Mouse (Mus musculus) spleen, postnatal 0 days (tissue): ENCODE measurements around the gene Tas2r108. TPM values are rescaled to one million over a fixed set of nuclear protein-coding genes. Genes with fewer than 3 reads are reported as not detected.

Experiments used
- polyA plus RNA-seq: library from polyadenylated mRNA; unstranded; fragments of >200 nt; fragmentation: Nextera tagmentation; extraction: Ambion mirVana; gene quantifications from 2 replicates; pipeline ENCODE4 v1.2.1, GENCODE M21; 2015

The Tas2r108 gene
- not detected in 2 replicates for polyA plus RNA-seq

GRCm38 (mm10) chr6:40493229-40493628, at the start of gene Tas2r108:
Gene Tas2r108 (plus strand): TSS chr6:40493529.

GRCm38 (mm10) chr6:40470916-40471719, 22.2 kb upstream of the Tas2r108 start, which contains the start of gene Ssbp1:
Gene Ssbp1 (plus strand): TSS chr6:40471352.

DNA sequence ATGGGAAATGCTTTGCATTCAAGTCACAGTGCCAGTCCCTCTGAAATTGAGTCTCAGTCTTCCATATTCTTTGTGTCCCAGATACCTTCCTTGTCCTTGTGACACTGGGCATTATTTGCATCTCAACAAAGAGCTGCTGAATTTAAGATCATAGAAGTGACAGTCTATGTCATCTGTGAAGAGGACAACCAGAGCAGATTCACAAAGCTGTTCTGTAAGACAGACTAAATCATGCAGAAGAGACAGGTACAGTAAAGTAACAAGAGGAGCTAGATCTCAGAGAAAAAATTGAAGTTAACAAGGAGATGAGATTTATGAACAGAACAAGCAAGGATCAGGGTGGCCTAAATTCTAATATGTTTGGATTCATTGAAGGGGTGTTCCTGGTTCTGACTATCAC, 2.4 kb upstream of the Tas2r108 start, which contains the start of gene Tas2r137:
Gene Tas2r137 (plus strand): TSS at position 301 of the 400 bp plus-strand sequence.

GRCm38 (mm10) chr6:40519408-40519807, 26.1 kb downstream of the Tas2r108 start, which contains the start of gene Prss37:
Gene Prss37 (minus strand): TSS chr6:40519508.

Other genes with a start within 250 kb of the Tas2r108 start
- gene Agk, start 168.4 kb upstream of the Tas2r108 start, polyA plus RNA-seq: 17.5 and 18.7 TPM in 2 replicates
- 2.9 and 5.0 TPM in 2 replicates for gene E330009J07Rik, start 57.4 kb upstream of the Tas2r108 start, polyA plus RNA-seq
- not detected in 2 replicates for gene Wee2, start 54.4 kb upstream of the Tas2r108 start, polyA plus RNA-seq
- gene Ssbp1, start 22.2 kb upstream of the Tas2r108 start, polyA plus RNA-seq: 93.6 and 104 TPM in 2 replicates
- not detected in 2 replicates for gene Tas2r137, start 2.3 kb upstream of the Tas2r108 start, polyA plus RNA-seq
- gene Prss37, start 26.0 kb downstream of the Tas2r108 start, polyA plus RNA-seq: not detected in 2 replicates
- not detected in 2 replicates for gene Olfr461, start 61.5 kb downstream of the Tas2r108 start, polyA plus RNA-seq
- not detected in 2 replicates for gene Olfr460, start 76.0 kb downstream of the Tas2r108 start, polyA plus RNA-seq
- gene Clec5a, start 92.3 kb downstream of the Tas2r108 start, polyA plus RNA-seq: 15.6 and 22.9 TPM in 2 replicates
- gene Tas2r138, start 119.8 kb downstream of the Tas2r108 start, polyA plus RNA-seq: not detected in 2 replicates
- 0.46 and 1.3 TPM in 2 replicates for gene Mgam, start 135.3 kb downstream of the Tas2r108 start, polyA plus RNA-seq